25 mouse cellular contexts compared by ENCODE assay signal in the genomic region with DNA sequence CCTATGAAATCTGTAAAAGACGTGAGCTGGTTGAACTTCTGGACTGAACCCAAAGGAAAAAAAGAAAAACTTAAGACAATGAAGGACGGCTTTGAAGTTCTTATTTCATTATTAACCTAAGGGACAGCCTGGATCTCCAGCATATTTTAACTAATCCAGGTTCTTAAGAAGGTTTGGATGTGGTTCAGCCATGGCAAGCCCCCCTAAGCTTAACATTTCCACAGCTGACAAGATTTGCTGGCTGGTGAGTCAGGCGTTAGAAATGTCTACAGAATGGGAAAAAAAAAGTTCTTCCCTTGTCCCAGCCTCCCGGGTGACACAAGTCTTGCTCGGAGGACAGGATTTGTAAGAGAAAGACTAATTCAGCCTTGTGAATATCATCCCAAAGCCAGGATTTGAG.
A peak's percentile ranks its signal among the peaks of the same experiment; 100 is the strongest.
DNase-seq lines count a peak whose midpoint lies in the region; ATAC-seq and TF ChIP-seq lines count a peak whose summit lies in the region.
"Had no signal": no experiment of that assay in that cellular context is flagged by ENCODE, and none has a peak within 500 bp of the region (broad histone marks: within the 10 kb centered on the region; RNA-seq: fewer than 3 reads in every experiment).

No protein-coding gene starts in this region.

- H3K4me1 ChIP-seq in heart, embryonic 10.5 days: peaks cover 15% of the 10 kb centered on the region
- H3K4me1 ChIP-seq in lung, embryonic 14.5 days (ENCODE audit: insufficient read depth): peaks cover 5% of the 10 kb centered on the region; the same call in 1 of the 2 replicates
- H3K4me1 ChIP-seq in intestine, embryonic 16.5 days (ENCODE audit: control insufficient read depth, insufficient read depth, low read length): peaks cover 17% of the 10 kb centered on the region
- H3K4me1 ChIP-seq: forebrain, embryonic 12.5 days; megakaryocyte, embryonic 14.5 days; neural tube, embryonic 13.5 days had no signal

- H3K9ac ChIP-seq in lung, embryonic 14.5 days: no peak overlapping the region
- no peak overlapping the region for H3K9ac ChIP-seq in intestine, embryonic 16.5 days (ENCODE audit: low read depth, low read length)
- H3K9ac ChIP-seq: forebrain, embryonic 12.5 days; heart, embryonic 15.5 days; neural tube, embryonic 13.5 days had no signal

- WGBS in heart, embryonic 10.5 days: 54% methylated on average over 5 of the region's 5 CpGs
- 29% methylated on average over 5 of the region's 5 CpGs for WGBS in lung, embryonic 14.5 days
- 54% methylated on average over 5 of the region's 5 CpGs for WGBS in intestine, embryonic 16.5 days

- no peak overlapping the region for H3K27ac ChIP-seq in heart, embryonic 10.5 days
- no peak overlapping the region for H3K27ac ChIP-seq in lung, embryonic 14.5 days (ENCODE audit: low read depth)
- H3K27ac ChIP-seq in intestine, embryonic 16.5 days (ENCODE audit: low read length): peak overlapping the region; percentile 91
- H3K27ac ChIP-seq: forebrain, embryonic 12.5 days; heart, embryonic 15.5 days; hindbrain, embryonic 10.5 days; hindbrain, postnatal 0 days; left cerebral cortex, adult 2 months; neural tube, embryonic 13.5 days had no signal

- no peak overlapping the region for H3K4me3 ChIP-seq in heart, embryonic 10.5 days
- H3K4me3 ChIP-seq in lung, embryonic 14.5 days (ENCODE audit: low read depth, low read length): no peak overlapping the region
- no peak overlapping the region for H3K4me3 ChIP-seq in intestine, embryonic 16.5 days (ENCODE audit: low read length)
- H3K4me3 ChIP-seq: forebrain, embryonic 12.5 days; heart, embryonic 15.5 days; hindbrain, embryonic 10.5 days; left cerebral cortex, adult 2 months; megakaryocyte, embryonic 14.5 days; neural tube, embryonic 13.5 days had no signal

- intact Hi-C loops in heart, postnatal 10 days (cut with DNase I): loop anchor here (5.0 to 10.0 kb wide), 2 partner anchors 105 to 192 kb away; no protein-coding TSS in a partner anchor

- no peaks in the 10 kb centered on the region for H3K36me3 ChIP-seq in heart, embryonic 10.5 days
- H3K36me3 ChIP-seq in lung, embryonic 14.5 days (ENCODE audit: insufficient read depth): no peaks in the 10 kb centered on the region
- no peaks in the 10 kb centered on the region for H3K36me3 ChIP-seq in intestine, embryonic 16.5 days (ENCODE audit: control insufficient read depth, insufficient read depth, low read length)
- H3K36me3 ChIP-seq: forebrain, embryonic 12.5 days; G1E; heart, embryonic 15.5 days; hindbrain, embryonic 10.5 days; neural tube, embryonic 13.5 days had no signal

- DNase-seq in adrenal gland, adult (ENCODE audit: inconsistent age in 2 of 2, low spot score in 1 of 2): peak; percentile 33 to 61
- no peak for DNase-seq in adrenal gland, postnatal 4 days (ENCODE audit: low spot score in 2 of 2)
- DNase-seq in heart, postnatal 10 days: peak; percentile 13 to 17
- DNase-seq in heart, embryonic 10.5 days (ENCODE audit: low spot score): no peak
- DNase-seq in lung, embryonic 14.5 days: peak; percentile 33
- DNase-seq in lung, postnatal 4 days: no peak
- DNase-seq in embryo, embryonic 11 days: no peak
- DNase-seq: cerebellum, adult 18-20 months; cerebellum, postnatal 36 days; left cerebral cortex, postnatal 4 days; lung, adult 2 months; midbrain, embryonic 14.5 days; right cerebral cortex, adult 18-20 months; thymus, adult 18-20 months; thymus, postnatal 4 days had no signal

- ATAC-seq in lung, embryonic 14.5 days (ENCODE audit: insufficient read depth): no peak
- ATAC-seq in intestine, embryonic 16.5 days: no peak
- ATAC-seq: hindbrain, postnatal 0 days had no signal

- no peaks in the 10 kb centered on the region for H3K9me3 ChIP-seq in heart, embryonic 10.5 days
- H3K9me3 ChIP-seq in lung, embryonic 14.5 days (ENCODE audit: low read depth, low read length): no peaks in the 10 kb centered on the region
- H3K9me3 ChIP-seq in intestine, embryonic 16.5 days (ENCODE audit: control insufficient read depth, low read length): no peaks in the 10 kb centered on the region
- H3K9me3 ChIP-seq: forebrain, embryonic 12.5 days; heart, embryonic 15.5 days; hindbrain, embryonic 10.5 days; neural tube, embryonic 13.5 days had no signal

- no peak for TF ChIP-seq CTCF in lung, embryonic 14.5 days (IDR thresholded peaks at IDR 0.05; ENCODE audit: low read depth)

- H3K27me3 ChIP-seq in heart, embryonic 10.5 days (ENCODE audit: insufficient read depth, poor library complexity, severe bottlenecking): no peaks in the 10 kb centered on the region
- no peaks in the 10 kb centered on the region for H3K27me3 ChIP-seq in lung, embryonic 14.5 days (ENCODE audit: insufficient read depth, low read length)
- H3K27me3 ChIP-seq in intestine, embryonic 16.5 days (replicated peaks; ENCODE audit: control insufficient read depth, insufficient read depth, low read length): no peaks in the 10 kb centered on the region
- H3K27me3 ChIP-seq: forebrain, embryonic 12.5 days; heart, embryonic 15.5 days; megakaryocyte, embryonic 14.5 days; neural tube, embryonic 13.5 days had no signal

- no peak overlapping the region for H3K4me2 ChIP-seq in lung, embryonic 14.5 days
- H3K4me2 ChIP-seq in intestine, embryonic 16.5 days (ENCODE audit: low read depth, low read length): no peak overlapping the region
- H3K4me2 ChIP-seq: forebrain, embryonic 12.5 days; heart, embryonic 15.5 days; liver, embryonic 11.5 days; neural tube, embryonic 13.5 days had no signal

Comparison
In these comparisons a context has a peak if more than half of its experiments do, and no peak if none do; other contexts are left out.
1. DNase-seq: peak in adrenal gland, adult (2 of 2), heart, postnatal 10 days (2 of 2) and lung, embryonic 14.5 days (single experiment); none in adrenal gland, postnatal 4 days (0 of 2), heart, embryonic 10.5 days (single experiment), lung, postnatal 4 days (0 of 2) and embryo, embryonic 11 days (single experiment).